Mouse (Mus musculus) liver, embryonic 11.5 days (tissue): ENCODE data around the gene Dclk2. TPM values are rescaled to one million over a fixed set of nuclear protein-coding genes. Genes with fewer than 3 reads are reported as not detected.

Experiments used
- ATAC-seq: fragments of 200-750 bp; cut with Nextera tagmentation; replicated peaks from 2 replicates; pipeline ENCODE4 v1.8.0; 2017; ENCODE audit warnings: moderate number of reproducible peaks, mild to moderate bottlenecking, moderate TSS enrichment, moderate library complexity; ENCODE audit not compliant: low FRiP score
- DNase-seq: peaks from one replicate; pipeline ENCODE4 v3.0.0-alpha.2; 2017; ENCODE audit warnings: low spot score
- H3K27ac ChIP-seq: fragments of 300-500 bp; sonication (generic); 2 replicates; pipeline ENCODE4 v1.5.1; 2014; ENCODE audit warnings: mild to moderate bottlenecking, low read depth, low read length, control low read depth
- H3K27me3 ChIP-seq: fragments of 300-500 bp; sonication (generic); replicated peaks from 2 replicates; pipeline ENCODE4 v1.6.1; 2014; ENCODE audit warnings: low read length, mixed read lengths; ENCODE audit not compliant: control insufficient read depth, insufficient read depth
- H3K36me3 ChIP-seq: fragments of 300-500 bp; sonication (generic); 2 replicates; pipeline ENCODE4 v1.6.1; 2014; ENCODE audit warnings: mild to moderate bottlenecking, low read length, moderate library complexity, mixed read lengths; ENCODE audit not compliant: control insufficient read depth, insufficient read depth
- H3K4me1 ChIP-seq: fragments of 300-500 bp; sonication (generic); replicated peaks from 2 replicates; pipeline ENCODE4 v1.6.1; 2014; ENCODE audit warnings: low read length, mixed read lengths; ENCODE audit not compliant: control insufficient read depth, insufficient read depth
- H3K4me2 ChIP-seq: fragments of 300-500 bp; sonication (generic); 2 replicates; pipeline ENCODE4 v1.6.1; 2014; ENCODE audit warnings: mild to moderate bottlenecking, control low read depth, moderate library complexity
- H3K4me3 ChIP-seq: fragments of 300-500 bp; sonication (generic); 2 replicates; pipeline ENCODE4 v1.5.1; 2014; ENCODE audit warnings: low read depth, low read length, control low read depth
- H3K9ac ChIP-seq: fragments of 300-500 bp; sonication (generic); 2 replicates; pipeline ENCODE4 v1.6.1; 2014; ENCODE audit warnings: low read depth, low read length, control low read depth
- H3K9me3 ChIP-seq: fragments of 300-500 bp; sonication (generic); 2 replicates; pipeline ENCODE4 v1.6.1; 2016; ENCODE audit warnings: low read length, inconsistent platforms, mixed read lengths; ENCODE audit not compliant: control insufficient read depth
- WGBS: fragments of 180-500 bp; shearing (Covaris S2); extraction: QIAGEN DNeasy Blood & Tissue Kit; methylation state at CpG from one replicate; pipeline ENCODE4 v1.1.7; 2014; 5-methylcytosine and 5-hydroxymethylcytosine counted together
- polyA plus RNA-seq: library from polyadenylated mRNA; unstranded; fragments of >200 nt; fragmentation: Nextera tagmentation; extraction: Ambion mirVana; gene quantifications from 2 replicates; pipeline ENCODE4 v1.2.1, GENCODE M21; 2014

Dclk2 gene
- polyA plus RNA-seq, 1 experiment from 2014 or later, result 9.3 TPM

DNA sequence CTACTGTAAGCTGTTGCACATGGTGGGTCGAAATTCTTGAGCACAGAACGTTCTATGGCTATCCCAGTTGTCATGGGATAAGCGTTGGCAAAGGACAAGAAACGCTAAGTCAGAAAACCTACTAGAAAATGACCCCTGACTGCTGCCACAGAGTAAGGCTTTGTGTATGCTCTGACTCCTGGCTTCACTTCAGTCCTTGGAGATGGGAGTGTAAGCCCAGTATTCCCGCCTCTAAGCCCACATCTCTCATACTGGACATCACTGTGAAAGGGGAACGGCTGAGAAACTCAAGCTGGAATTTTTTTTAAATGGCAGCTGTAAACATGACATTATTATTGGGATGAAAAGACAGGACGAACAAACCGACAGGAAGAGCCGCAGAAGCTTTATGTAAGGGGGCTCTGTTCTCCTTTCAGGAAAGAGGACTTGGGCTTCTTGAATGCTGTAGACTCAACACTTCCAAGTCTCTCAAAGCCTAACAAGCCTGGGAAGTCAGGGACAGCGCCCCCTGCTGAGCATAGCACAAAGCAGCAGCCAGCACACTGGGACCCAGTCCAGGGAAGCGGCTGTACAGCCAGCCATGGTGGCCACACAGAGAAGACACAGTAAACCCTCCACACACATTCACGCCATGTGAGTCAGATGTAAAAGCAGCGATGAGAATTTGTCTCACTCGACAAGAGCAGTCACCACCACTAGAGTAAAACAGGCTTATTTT, 112.7 kb downstream of the Dclk2 start:
- DNase-seq, result no peak
- no peak overlapping the region for H3K4me2 ChIP-seq
- H3K36me3 ChIP-seq, result no peaks in the 10 kb centered on the region
- no peak overlapping the region for H3K9ac ChIP-seq
- H3K27ac ChIP-seq, result no peak overlapping the region
- 77% methylated on average over 14 of the region's 14 CpGs for WGBS
- no peak overlapping the region for H3K4me3 ChIP-seq
- H3K27me3 ChIP-seq, result no peaks in the 10 kb centered on the region
- H3K9me3 ChIP-seq, result no peaks in the 10 kb centered on the region
- ATAC-seq, result peak; percentile 61; the same call in 1 of the 2 replicates
- H3K4me1 ChIP-seq, result peaks cover 1% of the 10 kb centered on the region; the same call in 1 of the 2 replicates

DNA sequence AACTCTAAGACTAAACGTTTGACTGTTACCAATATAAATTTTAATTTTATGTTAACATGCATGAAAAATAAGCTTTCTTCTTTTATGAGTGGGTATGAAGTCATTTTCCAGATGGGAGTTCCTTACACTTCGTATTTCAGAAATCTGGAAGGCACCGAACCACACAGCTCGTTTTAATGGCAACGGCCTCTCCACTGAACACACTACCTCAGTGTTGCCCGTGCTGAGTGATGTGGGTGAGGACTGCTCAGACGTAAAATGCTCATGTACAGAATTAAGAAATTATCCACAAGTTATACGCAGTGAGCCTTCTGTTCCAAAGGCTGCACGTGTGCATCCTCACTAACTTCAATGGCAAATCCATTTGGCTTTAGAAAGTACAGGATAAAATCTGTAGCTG, 113.8 kb downstream of the Dclk2 start:
- 93% methylated on average over 9 of the region's 9 CpGs for WGBS
- H3K4me3 ChIP-seq, result no peak overlapping the region
- H3K27ac ChIP-seq, result no peak overlapping the region
- ATAC-seq, result no peak
- no peaks in the 10 kb centered on the region for H3K9me3 ChIP-seq
- no peak for DNase-seq
- no peaks in the 10 kb centered on the region for H3K27me3 ChIP-seq
- H3K9ac ChIP-seq, result no peak overlapping the region
- H3K4me1 ChIP-seq, result peaks cover 11% of the 10 kb centered on the region
- H3K36me3 ChIP-seq, result no peaks in the 10 kb centered on the region
- H3K4me2 ChIP-seq, result no peak overlapping the region

DNA sequence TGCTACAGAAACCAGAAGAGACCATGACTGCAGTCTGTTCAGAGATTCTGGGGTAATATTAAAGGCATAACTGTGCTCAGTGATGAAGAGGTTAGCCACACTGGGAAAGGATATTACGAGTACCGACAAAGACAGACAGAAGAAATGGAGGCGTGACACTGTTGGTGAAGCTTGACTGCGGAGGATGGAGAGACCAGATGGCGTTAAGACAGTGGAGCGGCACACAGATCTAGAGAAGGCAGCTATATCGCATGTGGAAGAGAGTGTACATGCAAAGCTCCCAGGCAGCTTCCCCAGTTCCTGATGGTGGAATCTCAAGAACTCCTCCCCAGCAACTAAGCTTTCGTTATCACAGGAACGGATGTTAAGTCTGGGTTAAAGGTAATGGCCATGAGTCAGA, 116.4 kb downstream of the Dclk2 start:
- ATAC-seq (no peak), DNase-seq (no peak)
- H3K27me3 ChIP-seq, result no peaks in the 10 kb centered on the region
- H3K4me1 ChIP-seq, result peaks cover 30% of the 10 kb centered on the region
- H3K4me3 ChIP-seq, result no peak overlapping the region
- H3K27ac ChIP-seq, result no peak overlapping the region
- H3K4me2 ChIP-seq, result no peak overlapping the region
- H3K9ac ChIP-seq, result no peak overlapping the region
- H3K9me3 ChIP-seq, result no peaks in the 10 kb centered on the region
- 76% methylated on average over 9 of the region's 9 CpGs for WGBS
- no peaks in the 10 kb centered on the region for H3K36me3 ChIP-seq

GRCm38 (mm10) chr3:86802825-86803224, 117.8 kb downstream of the Dclk2 start:
- ATAC-seq (0 out of 2 replicates have a peak, but pooled peaks have one; percentile 8), DNase-seq (no peak)
- Histone ChIP-seq H3K4me1 (peaks cover 32% of the 10 kb centered on the region), H3K4me2 (no peak overlapping the region), H3K4me3 (no peak overlapping the region), H3K36me3 (no peaks in the 10 kb centered on the region), H3K27me3 (no peaks in the 10 kb centered on the region), H3K9me3 (no peaks in the 10 kb centered on the region), H3K27ac (no peak overlapping the region; the same call in 1 of the 2 replicates), H3K9ac (no peak overlapping the region)
- 32% methylated on average over 8 of the region's 8 CpGs for whole genome bisulfite sequencing

- WGBS, result 81% methylated on average over 8 of the region's 8 CpGs
- peaks cover 39% of the 10 kb centered on the region for H3K4me1 ChIP-seq
- H3K27me3 ChIP-seq, result no peaks in the 10 kb centered on the region
- H3K36me3 ChIP-seq, result no peaks in the 10 kb centered on the region
- H3K27ac ChIP-seq, result no peak overlapping the region
- no peak overlapping the region for H3K4me3 ChIP-seq
- no peak overlapping the region for H3K4me2 ChIP-seq
- no peak for ATAC-seq
- no peaks in the 10 kb centered on the region for H3K9me3 ChIP-seq
- DNase-seq, result no peak
- no peak overlapping the region for H3K9ac ChIP-seq
Observed at GRCm38 (mm10) chr3:86800841-86801240, 119.8 kb downstream of the Dclk2 start.

DNA sequence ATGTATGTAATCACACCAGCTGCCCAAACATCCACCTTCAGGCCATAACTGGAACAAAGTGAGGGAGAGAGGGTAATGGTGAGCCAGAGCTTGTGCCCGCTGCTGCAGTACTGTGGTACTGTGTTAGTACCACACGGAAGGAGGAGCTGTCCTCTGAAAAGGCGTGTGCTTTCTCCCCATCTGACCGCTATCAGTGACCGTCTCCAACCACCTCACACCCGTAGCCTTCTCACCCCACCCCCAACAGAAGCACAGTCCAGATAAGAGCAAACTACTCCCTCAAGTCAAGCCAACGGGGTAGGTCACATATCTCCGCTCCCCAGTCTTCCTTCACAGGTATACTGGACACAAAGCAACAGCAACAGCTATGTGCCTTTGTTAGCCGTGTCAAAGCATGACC, 121.6 kb downstream of the Dclk2 start:
- H3K4me2 ChIP-seq, result peak overlapping the region; percentile 60
- no peaks in the 10 kb centered on the region for H3K27me3 ChIP-seq
- H3K4me1 ChIP-seq, result peaks cover 39% of the 10 kb centered on the region
- H3K4me3 ChIP-seq, result peak overlapping the region; percentile 39
- peak overlapping the region; percentile 49 for H3K9ac ChIP-seq
- H3K36me3 ChIP-seq, result no peaks in the 10 kb centered on the region
- ATAC-seq, result peak; percentile 98
- H3K9me3 ChIP-seq, result no peaks in the 10 kb centered on the region
- WGBS, result 45% methylated on average over 9 of the region's 9 CpGs
- no peak for DNase-seq
- peak overlapping the region; percentile 80 for H3K27ac ChIP-seq

GRCm38 (mm10) chr3:86797871-86798460, 122.7 kb downstream of the Dclk2 start:
- H3K36me3 ChIP-seq, result no peaks in the 10 kb centered on the region
- DNase-seq (no peak), ATAC-seq (no peak)
- no peaks in the 10 kb centered on the region for H3K9me3 ChIP-seq
- H3K9ac ChIP-seq, result peak overlapping the region; percentile 49
- H3K4me3 ChIP-seq, result peak overlapping the region; percentile 39
- WGBS, result 70% methylated on average over 13 of the region's 13 CpGs
- H3K4me2 ChIP-seq, result peak overlapping the region; percentile 60
- peak overlapping the region; percentile 67 for H3K27ac ChIP-seq
- no peaks in the 10 kb centered on the region for H3K27me3 ChIP-seq
- H3K4me1 ChIP-seq, result peaks cover 38% of the 10 kb centered on the region

DNA sequence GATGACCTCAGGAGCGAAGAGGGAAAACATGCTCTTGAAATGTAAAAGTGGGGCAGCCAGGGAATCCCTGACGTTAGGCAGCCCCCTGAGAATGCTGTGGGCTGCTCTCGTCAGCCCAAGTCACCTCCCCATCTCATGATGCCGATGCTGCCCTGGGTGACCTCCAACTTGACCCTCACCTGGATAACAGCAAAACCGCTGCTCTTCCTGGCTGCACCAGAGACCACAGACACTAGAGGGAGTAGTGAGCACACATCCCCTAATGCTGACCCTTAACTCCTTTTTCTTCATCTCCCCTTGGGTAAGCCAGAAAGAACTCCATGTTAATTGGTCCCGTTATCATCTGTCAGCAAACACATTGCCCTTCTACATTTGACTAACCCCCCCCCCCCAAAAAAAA, 123.9 kb downstream of the Dclk2 start:
- WGBS, result 38% methylated on average over 6 of the region's 6 CpGs
- Histone ChIP-seq H3K4me2 (peak overlapping the region; percentile 30; the same call in 1 of the 2 replicates), H3K9ac (no peak overlapping the region)

DNA sequence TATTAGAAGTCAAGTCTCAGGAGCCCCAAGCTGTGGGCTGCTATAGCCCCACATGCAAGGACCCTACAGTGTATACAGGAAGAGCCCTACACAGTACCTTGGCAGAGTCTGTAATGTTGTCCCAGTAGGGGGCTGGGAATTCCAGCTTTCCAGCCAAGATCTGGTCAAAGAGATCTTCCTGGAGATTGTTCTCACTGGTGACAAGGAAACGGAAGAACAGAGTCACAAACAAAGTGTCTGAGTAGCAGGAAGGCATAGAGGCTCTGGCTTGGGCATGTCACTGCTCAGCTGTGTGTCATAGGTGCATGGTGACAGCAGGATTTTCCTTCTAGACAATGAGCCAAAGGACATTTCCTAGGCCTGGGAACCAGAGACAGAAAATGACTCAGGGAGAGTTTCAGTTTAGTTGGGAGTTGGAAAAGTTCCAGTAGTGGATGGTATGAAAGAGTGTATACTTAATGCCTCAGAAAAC, 126.9 kb downstream of the Dclk2 start:
- Histone ChIP-seq H3K9me3 (no peaks in the 10 kb centered on the region), H3K4me1 (peaks cover 11% of the 10 kb centered on the region), H3K27ac (no peak overlapping the region), H3K9ac (no peak overlapping the region), H3K4me2 (no peak overlapping the region), H3K36me3 (no peaks in the 10 kb centered on the region), H3K27me3 (no peaks in the 10 kb centered on the region), H3K4me3 (no peak overlapping the region)
- DNase-seq (no peak), ATAC-seq (no peak)
- 69% methylated on average over 1 of the region's 1 CpGs for WGBS

More for the DNA sequence above, 123.9 kb downstream of the Dclk2 start:
- DNase-seq (no peak), ATAC-seq (no peak)
- no peaks in the 10 kb centered on the region for H3K27me3 ChIP-seq
- peaks cover 27% of the 10 kb centered on the region for H3K4me1 ChIP-seq
- H3K9me3 ChIP-seq, result no peaks in the 10 kb centered on the region
- no peak overlapping the region for H3K4me3 ChIP-seq
- no peaks in the 10 kb centered on the region for H3K36me3 ChIP-seq
- H3K27ac ChIP-seq, result no peak overlapping the region
